Mouse (Mus musculus) hindbrain, embryonic 11.5 days (tissue): ENCODE measurements around the gene Racgap1. TPM values are rescaled to one million over a fixed set of nuclear protein-coding genes. Genes with fewer than 3 reads are reported as not detected.

Experiments
- ATAC-seq: fragments of 200-750 bp; cut with Nextera tagmentation; 2 replicates; pipeline ENCODE4 v1.8.0; 2017; ENCODE audit warnings: mild to moderate bottlenecking, moderate TSS enrichment, moderate library complexity; ENCODE audit not compliant: low FRiP score
- DNase-seq: peaks from one replicate; pipeline ENCODE4 v3.0.0-alpha.2; 2015; ENCODE audit warnings: low spot score
- H3K27ac ChIP-seq: fragments of 300-500 bp; sonication (generic); 2 replicates; pipeline ENCODE4 v1.5.1; 2014; ENCODE audit warnings: mild to moderate bottlenecking, low read depth, low read length
- H3K27me3 ChIP-seq: fragments of 300-500 bp; sonication (generic); 2 replicates; pipeline ENCODE4 v1.6.1; 2014; ENCODE audit warnings: mild to moderate bottlenecking, low read length, moderate library complexity, mixed read lengths; ENCODE audit not compliant: control insufficient read depth, insufficient read depth
- H3K36me3 ChIP-seq: fragments of 300-500 bp; sonication (generic); 2 replicates; pipeline ENCODE4 v1.6.1; 2014; ENCODE audit warnings: mild to moderate bottlenecking, low read length, moderate library complexity, mixed read lengths; ENCODE audit not compliant: control insufficient read depth, insufficient read depth
- H3K4me1 ChIP-seq: fragments of 300-500 bp; sonication (generic); replicated peaks from 2 replicates; pipeline ENCODE4 v1.6.1; 2014; ENCODE audit warnings: low read length, mixed read lengths; ENCODE audit not compliant: control insufficient read depth, insufficient read depth
- H3K4me2 ChIP-seq: fragments of 300-500 bp; sonication (generic); replicated peaks from 2 replicates; pipeline ENCODE4 v1.6.1; 2014; ENCODE audit warnings: mild to moderate bottlenecking, low read depth, low read length
- H3K4me3 ChIP-seq: fragments of 300-500 bp; sonication (generic); 2 replicates; pipeline ENCODE4 v1.5.1; 2014; ENCODE audit warnings: low read depth, low read length
- H3K9ac ChIP-seq: fragments of 300-500 bp; sonication (generic); 2 replicates; pipeline ENCODE4 v1.6.1; 2014; ENCODE audit warnings: low read depth, low read length
- H3K9me3 ChIP-seq: fragments of 300-500 bp; sonication (generic); 2 replicates; pipeline ENCODE4 v1.6.1; 2016; ENCODE audit warnings: low read length; ENCODE audit not compliant: control insufficient read depth
- WGBS: fragments of 180-500 bp; shearing (Covaris S2); extraction: QIAGEN DNeasy Blood & Tissue Kit; methylation state at CpG from one replicate; pipeline ENCODE4 v1.1.7; 2014; 5-methylcytosine and 5-hydroxymethylcytosine counted together
- polyA plus RNA-seq: library from polyadenylated mRNA; unstranded; fragments of >200 nt; fragmentation: Nextera tagmentation; extraction: Ambion mirVana; gene quantifications from 2 replicates; pipeline ENCODE4 v1.2.1, GENCODE M21; 2014

Gene Racgap1
- polyA plus RNA-seq, 1 experiment from 2014 or later: 161 TPM

GRCm38 (mm10) chr15:99605595-99605994, 45.9 kb downstream of the Racgap1 start:
- Histone ChIP-seq H3K9me3 (no peaks in the 10 kb centered on the region), H3K9ac (no peak overlapping the region), H3K4me3 (no peak overlapping the region), H3K4me2 (no peak overlapping the region), H3K36me3 (no peaks in the 10 kb centered on the region), H3K27ac (no peak overlapping the region), H3K27me3 (no peaks in the 10 kb centered on the region), H3K4me1 (peaks cover 15% of the 10 kb centered on the region)
- DNase-seq (no peak), ATAC-seq (no peak)
- 65% methylated on average over 3 of the region's 3 CpGs for WGBS

- H3K4me1 ChIP-seq: peaks cover 21% of the 10 kb centered on the region
- no peaks in the 10 kb centered on the region for H3K27me3 ChIP-seq
- WGBS: 79% methylated on average over 7 of the region's 7 CpGs
- DNase-seq (no peak), ATAC-seq (no peak)
- H3K27ac ChIP-seq: no peak overlapping the region
- H3K36me3 ChIP-seq: no peaks in the 10 kb centered on the region
- no peak overlapping the region for H3K9ac ChIP-seq
- H3K9me3 ChIP-seq: no peaks in the 10 kb centered on the region
- H3K4me3 ChIP-seq: no peak overlapping the region
- no peak overlapping the region for H3K4me2 ChIP-seq
Measured at GRCm38 (mm10) chr15:99603216-99603615, 48.2 kb downstream of the Racgap1 start.

- Histone ChIP-seq H3K4me2 (no peak overlapping the region), H3K27me3 (0 out of 2 replicates have a peak, but pooled peaks cover 4% of the 10 kb centered on the region), H3K4me1 (peaks cover 21% of the 10 kb centered on the region), H3K4me3 (no peak overlapping the region), H3K9me3 (no peaks in the 10 kb centered on the region), H3K27ac (peak overlapping the region; percentile 63), H3K9ac (no peak overlapping the region), H3K36me3 (no peaks in the 10 kb centered on the region)
- ATAC-seq (no peak), DNase-seq (peak; percentile 15)
- WGBS: 62% methylated on average over 17 of the region's 17 CpGs
Measured at GRCm38 (mm10) chr15:99602206-99602820, 49.1 kb downstream of the Racgap1 start.

- H3K4me1 ChIP-seq: peaks cover 18% of the 10 kb centered on the region
- H3K36me3 ChIP-seq: no peaks in the 10 kb centered on the region
- no peak overlapping the region for H3K4me2 ChIP-seq
- H3K9me3 ChIP-seq: no peaks in the 10 kb centered on the region
- H3K27me3 ChIP-seq: 0 out of 2 replicates have a peak, but pooled peaks cover 4% of the 10 kb centered on the region
- DNase-seq (no peak), ATAC-seq (0 out of 2 replicates have a peak, but pooled peaks have one; percentile 16)
- no peak overlapping the region for H3K4me3 ChIP-seq
- H3K9ac ChIP-seq: no peak overlapping the region
- H3K27ac ChIP-seq: peak overlapping the region; percentile 65; the same call in 1 of the 2 replicates
- 14% methylated on average over 5 of the region's 5 CpGs for WGBS
Measured at GRCm38 (mm10) chr15:99601823-99602120, 49.7 kb downstream of the Racgap1 start.

GRCm38 (mm10) chr15:99600986-99601822, 50.3 kb downstream of the Racgap1 start, which contains the start of gene Aqp6:
Aqp6 (plus strand) TSS chr15:99601400.
- DNase-seq (peak; percentile 43), ATAC-seq (peak; percentile 28; the same call in 1 of the 2 replicates)
- Histone ChIP-seq H3K4me3 (no peak within 1 kb of the TSS), H3K9ac (0 out of 2 replicates have a peak within 1 kb of the TSS, but pooled peaks have one; percentile 19), H3K9me3 (no peaks in the 10 kb centered on the region), H3K36me3 (no peaks in the 10 kb centered on the region), H3K4me2 (peak within 1 kb of the TSS; percentile 15; the same call in 1 of the 2 replicates), H3K27me3 (0 out of 2 replicates have a peak, but pooled peaks cover 4% of the 10 kb centered on the region), H3K27ac (peak within 1 kb of the TSS; percentile 71), H3K4me1 (peaks cover 15% of the 10 kb centered on the region)
- 48% methylated on average over 22 of the region's 22 CpGs for WGBS

GRCm38 (mm10) chr15:99599245-99600070, 52.0 kb downstream of the Racgap1 start:
- H3K9me3 ChIP-seq: no peaks in the 10 kb centered on the region
- peaks cover 11% of the 10 kb centered on the region for H3K27me3 ChIP-seq
- H3K4me3 ChIP-seq: no peak overlapping the region
- no peaks in the 10 kb centered on the region for H3K36me3 ChIP-seq
- H3K9ac ChIP-seq: no peak overlapping the region
- peak; percentile 62 for DNase-seq
- 53% methylated on average over 17 of the region's 17 CpGs for WGBS
- ATAC-seq: peak; percentile 50; the same call in 1 of the 2 replicates
- H3K4me1 ChIP-seq: peaks cover 15% of the 10 kb centered on the region
- peak overlapping the region; percentile 71 for H3K27ac ChIP-seq
- H3K4me2 ChIP-seq: no peak overlapping the region

GRCm38 (mm10) chr15:99597596-99597995, 53.9 kb downstream of the Racgap1 start:
- Histone ChIP-seq H3K4me2 (no peak overlapping the region), H3K4me1 (peaks cover 13% of the 10 kb centered on the region), H3K4me3 (no peak overlapping the region), H3K27ac (peak overlapping the region; percentile 27; the same call in 1 of the 2 replicates), H3K9me3 (no peaks in the 10 kb centered on the region), H3K36me3 (no peaks in the 10 kb centered on the region), H3K27me3 (peaks cover 19% of the 10 kb centered on the region), H3K9ac (peak overlapping the region; percentile 28; the same call in 1 of the 2 replicates)
- ATAC-seq (no peak), DNase-seq (no peak)
- 63% methylated on average over 8 of the region's 8 CpGs for WGBS

- WGBS: 53% methylated on average over 7 of the region's 7 CpGs
- H3K27me3 ChIP-seq: peaks cover 27% of the 10 kb centered on the region
- no peak overlapping the region for H3K27ac ChIP-seq
- no peak overlapping the region for H3K4me2 ChIP-seq
- H3K4me1 ChIP-seq: peaks cover 10% of the 10 kb centered on the region
- no peak for ATAC-seq
- H3K9ac ChIP-seq: no peak overlapping the region
- H3K9me3 ChIP-seq: no peaks in the 10 kb centered on the region
- H3K4me3 ChIP-seq: no peak overlapping the region
- H3K36me3 ChIP-seq: no peaks in the 10 kb centered on the region
- no peak for DNase-seq
Measured at GRCm38 (mm10) chr15:99596841-99597240, 54.6 kb downstream of the Racgap1 start.
